Mouse (Mus musculus): Measurements from ENCODE around the gene Pax2. TPM values are rescaled to one million over a fixed set of nuclear protein-coding genes. Genes with fewer than 3 reads are reported as not detected.

Gene Pax2
- total RNA-seq (2022) = under 1 TPM in 2 of 4 experiments, not detected in 2; 0.30 to 0.36 TPM

DNA sequence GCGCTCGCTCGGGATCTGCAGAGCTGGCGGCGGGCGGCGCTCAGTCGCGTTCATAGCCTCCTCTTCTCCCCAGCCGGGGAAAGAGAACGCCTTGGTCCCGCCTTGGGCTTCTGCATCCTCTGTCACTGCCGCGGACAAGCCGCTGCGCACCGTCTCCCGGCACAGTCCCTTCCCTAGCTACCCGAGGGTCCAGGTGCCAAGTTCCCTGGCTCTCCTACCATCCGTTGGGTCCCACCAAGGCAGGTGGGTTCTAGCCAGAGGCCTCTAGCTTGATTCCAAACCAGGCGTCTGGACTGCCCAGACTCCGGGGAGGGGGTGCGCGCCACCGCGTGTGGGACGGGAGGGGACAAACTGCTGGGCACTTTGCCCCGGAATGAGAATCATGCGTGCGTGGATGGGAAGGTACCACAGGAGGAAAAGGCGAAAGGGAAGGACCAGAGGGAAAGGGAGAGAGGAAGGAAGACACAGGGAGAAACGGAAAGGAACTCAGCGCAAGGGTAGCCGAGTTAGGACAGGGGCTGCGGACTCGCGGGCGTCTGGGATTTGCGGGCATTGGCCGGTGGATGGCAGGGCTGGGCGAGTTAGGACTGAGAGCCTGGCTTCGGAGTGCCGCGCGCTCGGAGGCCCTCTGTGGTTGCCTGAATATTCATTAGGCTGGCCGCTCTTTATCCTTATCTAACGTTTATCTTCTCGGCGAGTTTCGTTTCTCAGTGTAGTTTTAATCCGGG lies at the start of gene Pax2:
Pax2 (plus strand) TSS at position 353 of the 728 bp plus-strand sequence.
- DNase-seq (ENCODE audit: low spot score in 2 of 2) = no peak

DNA sequence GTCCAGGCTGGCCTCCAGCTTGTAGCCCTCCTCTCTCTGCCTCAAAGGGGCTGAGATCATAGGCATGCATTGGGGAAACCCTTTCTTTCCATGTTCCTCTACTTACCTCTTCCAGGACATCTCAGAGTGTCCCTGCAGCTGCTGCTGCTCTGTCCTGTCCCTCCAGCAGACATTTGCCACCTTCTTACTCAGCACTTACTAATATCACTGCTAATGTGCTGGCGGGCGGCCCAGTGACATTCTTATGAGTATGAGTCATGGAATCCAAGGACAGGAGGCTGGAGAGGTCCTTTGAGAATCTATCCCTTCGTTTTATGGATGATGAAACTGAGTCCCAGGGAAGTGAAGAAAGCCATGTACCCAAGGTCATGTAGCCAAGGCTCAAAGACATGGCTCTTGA lies 47.0 kb upstream of the Pax2 start:
- DNase-seq (ENCODE audit: low spot score in 2 of 2) = no peak

DNA sequence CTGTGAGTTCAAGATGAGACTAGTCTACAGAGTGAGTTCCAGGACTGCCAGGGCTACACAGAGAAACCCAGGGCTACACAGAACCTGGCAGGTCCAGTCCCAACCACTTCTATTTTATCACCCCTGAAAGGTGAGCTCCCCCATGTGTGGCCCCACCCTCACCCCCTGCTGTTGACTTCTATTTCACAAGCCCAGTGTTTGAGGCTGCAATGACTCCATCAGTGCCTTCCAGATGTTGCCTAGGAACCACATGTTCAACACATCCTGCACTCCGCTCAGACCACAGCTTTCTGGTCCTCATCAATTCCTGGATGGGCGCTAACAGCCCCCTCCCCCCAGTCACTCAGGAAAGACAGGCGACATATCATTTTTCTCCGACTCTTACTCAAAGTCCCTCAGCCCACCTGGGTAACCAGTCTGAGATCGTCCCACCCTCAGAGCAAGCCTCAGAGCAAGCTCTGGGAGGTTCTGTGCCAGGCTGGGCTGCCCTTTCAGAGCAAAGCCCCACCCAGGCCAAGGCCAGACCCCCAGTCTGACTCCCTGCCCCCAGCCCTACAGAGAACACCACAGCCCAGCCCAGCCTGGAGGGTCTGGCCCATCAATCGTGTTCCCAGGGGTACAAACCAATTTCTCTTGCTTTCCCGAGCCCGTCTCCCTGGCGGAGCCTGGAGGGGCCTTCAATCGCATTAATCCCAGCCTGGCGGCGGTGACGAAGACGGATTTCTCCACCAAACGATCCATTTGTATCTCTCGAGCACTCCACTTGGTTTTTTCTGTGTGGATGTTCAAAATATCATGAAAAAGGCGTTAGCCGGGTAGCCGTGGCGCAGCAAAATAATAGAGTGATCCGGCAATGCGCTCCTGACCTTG lies 38.9 kb upstream of the Pax2 start:
- DNase-seq (ENCODE audit: low spot score in 2 of 2) = no peak

DNA sequence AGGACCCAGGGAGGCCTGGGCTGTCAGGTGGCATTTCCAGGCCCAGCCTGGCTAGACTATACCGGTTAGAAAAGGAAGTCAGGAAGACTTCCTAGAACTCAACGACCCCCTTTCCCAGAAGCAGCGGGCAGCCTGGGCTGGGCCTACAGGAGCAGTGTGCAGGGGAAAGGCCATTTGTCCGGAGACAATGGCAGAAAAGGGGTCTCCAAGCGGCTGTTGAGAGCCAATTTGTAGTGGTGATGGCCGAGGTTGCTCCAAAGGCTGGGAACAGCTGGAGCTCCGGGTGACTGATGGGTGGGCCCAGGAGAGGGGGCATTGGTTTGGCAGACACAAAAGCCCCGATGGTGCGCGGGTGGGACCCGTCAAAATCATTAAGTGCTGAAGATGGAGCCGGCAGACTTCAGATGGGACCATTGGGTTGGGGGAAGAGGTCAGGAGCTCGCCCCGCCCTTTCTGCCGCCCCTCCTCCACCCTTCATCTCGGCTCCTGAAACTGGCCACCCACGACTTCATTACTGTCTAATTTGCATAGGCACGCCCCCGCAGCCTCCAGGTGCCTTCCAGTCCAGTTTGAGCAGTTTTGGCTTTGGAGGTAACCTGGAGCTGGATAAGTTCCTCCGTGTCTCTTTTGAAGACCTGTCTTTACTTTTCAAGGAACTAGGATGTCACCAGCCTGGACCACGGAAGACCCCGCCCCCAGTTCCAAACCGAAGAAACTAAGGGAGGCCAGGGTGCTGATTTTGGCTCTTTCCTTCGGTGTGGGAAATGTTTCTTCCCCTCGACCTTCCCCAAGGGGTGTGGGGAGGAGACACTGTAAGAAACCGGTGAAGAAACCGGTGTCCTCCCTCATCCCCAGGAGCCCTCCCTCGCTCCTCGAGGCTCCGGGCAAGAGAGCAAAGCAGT lies 36.3 kb upstream of the Pax2 start:
- no peak for DNase-seq (ENCODE audit: low spot score in 2 of 2)

DNA sequence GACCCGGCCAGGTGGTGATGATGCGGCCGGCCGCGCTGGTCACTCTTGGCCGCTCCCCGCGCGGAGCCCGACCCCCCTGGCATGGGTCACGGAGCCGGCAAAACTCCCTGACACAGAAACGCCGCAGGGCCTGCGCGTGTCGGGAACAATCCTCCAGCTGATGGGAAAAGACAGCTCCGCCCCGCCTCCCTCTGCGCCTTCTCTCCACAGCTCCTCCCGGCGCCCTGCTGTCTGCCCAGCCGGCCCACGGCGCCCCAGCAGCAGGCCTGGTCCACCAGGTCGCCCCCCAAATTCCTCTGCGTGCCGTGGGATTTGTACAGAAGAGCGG lies 35.7 kb upstream of the Pax2 start:
- no peak for DNase-seq (ENCODE audit: low spot score in 2 of 2)

DNA sequence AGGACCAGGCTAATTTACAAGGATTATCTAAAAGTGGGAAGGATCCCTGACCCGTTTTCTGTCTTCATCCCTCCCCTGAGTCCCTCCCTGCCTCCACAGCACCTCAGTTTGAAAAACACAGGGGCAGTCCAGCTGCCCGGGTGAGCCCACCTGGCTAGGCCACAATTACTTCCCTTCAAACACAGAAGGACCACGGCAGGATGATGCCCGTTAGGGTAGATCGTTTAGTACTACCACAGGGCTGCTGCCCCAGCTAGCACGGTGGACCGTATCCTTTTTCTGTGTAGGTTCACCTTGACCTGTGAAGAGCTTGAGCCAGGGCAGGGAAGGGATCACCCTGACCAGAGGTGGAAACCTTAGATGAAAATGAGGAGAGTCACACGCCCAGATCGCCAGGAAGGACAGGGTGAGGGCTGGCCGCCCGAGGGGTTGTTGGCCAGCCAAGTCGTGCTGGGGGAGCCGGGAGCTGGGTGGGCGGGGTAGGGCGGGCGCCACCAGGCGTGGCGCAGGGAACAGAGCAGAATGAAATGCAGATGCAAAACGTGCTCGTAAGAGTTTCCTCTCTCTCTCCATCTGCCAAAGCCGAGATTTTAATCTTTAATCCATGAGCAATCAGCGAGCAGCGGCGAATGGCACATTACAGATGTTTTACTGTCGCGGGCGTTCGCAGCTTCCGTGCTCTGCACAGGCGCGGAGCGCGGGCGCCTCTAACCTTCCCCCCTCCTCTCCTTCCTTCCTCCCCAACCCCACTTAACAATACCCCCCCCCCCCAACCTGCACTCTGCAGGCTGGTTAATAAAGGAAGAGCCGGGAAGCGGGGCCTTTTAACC lies 32.0 kb upstream of the Pax2 start:
- no peak for DNase-seq (ENCODE audit: low spot score in 2 of 2)

DNA sequence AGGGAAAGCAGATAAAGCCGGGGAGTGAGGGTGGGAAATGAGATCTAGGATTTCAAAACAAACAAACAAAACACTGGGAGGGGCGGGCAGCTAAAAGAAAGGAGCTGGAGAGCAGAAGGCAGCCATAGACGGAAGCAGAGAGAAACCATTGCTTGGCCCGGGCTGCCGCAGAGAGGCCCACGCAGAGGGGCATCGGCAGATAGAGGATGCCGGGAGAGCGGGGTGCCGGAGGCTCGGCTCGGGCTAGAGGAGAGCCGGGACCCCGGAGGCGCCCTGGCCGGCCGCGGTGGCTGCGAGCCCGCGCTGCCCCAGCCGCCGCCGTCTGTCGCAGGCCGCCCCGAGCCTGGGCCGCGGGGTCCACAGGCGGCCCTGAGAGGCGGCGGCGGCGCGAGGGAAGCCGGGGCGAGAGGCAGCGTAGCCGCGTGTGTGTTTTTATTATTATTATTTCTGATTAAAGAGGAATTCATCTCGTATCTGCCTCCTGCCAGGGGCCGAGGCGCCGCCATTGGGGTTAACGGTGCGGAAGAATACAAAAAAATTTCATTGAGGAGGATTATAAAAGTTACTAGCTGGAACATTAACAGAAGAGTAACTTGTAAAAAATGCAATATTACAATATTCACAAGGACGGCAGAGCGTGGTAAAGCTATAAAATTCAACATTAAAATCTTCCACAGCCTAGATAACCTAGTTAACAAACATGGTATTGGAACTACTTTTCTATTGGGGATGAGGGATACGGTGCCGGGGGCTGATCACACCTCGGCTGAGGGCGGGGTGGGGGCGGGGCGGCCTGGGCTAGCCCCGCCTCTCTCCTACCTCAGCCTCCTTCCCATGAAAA lies 29.7 kb upstream of the Pax2 start:
- no peak for DNase-seq (ENCODE audit: low spot score in 2 of 2)

DNA sequence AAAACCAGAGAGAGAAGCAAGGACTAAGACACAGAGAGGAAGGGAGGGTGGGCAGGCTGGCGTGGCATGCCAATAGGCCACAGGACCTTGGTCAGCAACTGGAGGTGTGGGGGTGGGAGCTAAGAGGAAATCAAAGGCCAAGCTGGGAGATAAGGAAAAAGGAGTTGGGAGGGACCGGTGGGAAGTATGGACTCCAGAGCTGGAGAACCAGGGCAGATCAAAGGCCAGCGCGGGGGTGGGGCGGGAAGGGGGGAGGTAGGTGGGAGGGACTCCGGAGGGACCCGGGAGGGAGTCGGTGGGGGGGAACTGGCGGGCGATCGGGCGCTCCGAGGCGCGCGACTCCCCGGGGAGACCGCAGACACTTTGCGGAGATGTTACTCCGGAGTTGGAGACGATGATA lies 21.7 kb upstream of the Pax2 start:
- DNase-seq (ENCODE audit: low spot score in 2 of 2) = no peak

DNA sequence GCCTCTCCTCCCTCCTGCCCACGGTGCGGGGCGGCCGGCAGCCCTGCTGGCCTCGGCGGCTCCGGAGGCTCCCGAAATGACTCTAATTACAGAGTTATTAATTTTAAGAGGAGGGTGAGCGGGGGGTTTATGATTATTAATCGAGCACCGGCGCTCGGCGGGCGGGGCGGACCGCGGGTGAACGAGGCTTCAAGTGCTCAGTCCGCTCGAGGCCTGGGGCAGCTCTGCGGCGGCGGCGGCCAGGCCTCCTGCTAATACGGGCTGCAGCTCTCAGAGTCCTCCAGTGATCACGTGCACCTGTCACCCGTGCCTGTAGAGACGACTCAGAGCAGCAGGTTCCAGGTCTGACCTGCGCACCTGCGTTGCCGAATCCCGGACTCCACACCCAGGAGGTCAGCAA lies 21.2 kb upstream of the Pax2 start:
- DNase-seq (ENCODE audit: low spot score in 2 of 2) = no peak

DNA sequence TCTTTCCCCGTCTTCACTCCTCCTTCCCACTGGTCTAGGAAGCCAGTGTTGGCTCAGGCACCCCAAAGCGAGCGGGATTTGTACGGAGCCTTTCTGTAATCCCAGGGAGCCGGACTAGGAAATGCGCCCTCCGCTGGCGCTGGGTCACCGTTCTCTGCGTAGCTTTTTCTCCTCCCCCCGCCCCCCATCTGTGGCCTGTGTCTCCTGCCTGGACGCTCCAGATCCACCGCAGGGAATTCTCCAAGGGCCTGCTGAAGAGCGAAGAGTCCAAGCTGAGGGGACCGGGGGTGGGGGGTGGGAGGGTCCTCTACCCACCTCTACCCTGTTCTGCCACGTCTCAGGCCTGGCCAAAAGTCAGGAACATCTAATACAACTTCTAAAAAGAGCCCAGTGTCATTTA lies 15.5 kb upstream of the Pax2 start:
- DNase-seq (ENCODE audit: low spot score in 2 of 2) = no peak

DNA sequence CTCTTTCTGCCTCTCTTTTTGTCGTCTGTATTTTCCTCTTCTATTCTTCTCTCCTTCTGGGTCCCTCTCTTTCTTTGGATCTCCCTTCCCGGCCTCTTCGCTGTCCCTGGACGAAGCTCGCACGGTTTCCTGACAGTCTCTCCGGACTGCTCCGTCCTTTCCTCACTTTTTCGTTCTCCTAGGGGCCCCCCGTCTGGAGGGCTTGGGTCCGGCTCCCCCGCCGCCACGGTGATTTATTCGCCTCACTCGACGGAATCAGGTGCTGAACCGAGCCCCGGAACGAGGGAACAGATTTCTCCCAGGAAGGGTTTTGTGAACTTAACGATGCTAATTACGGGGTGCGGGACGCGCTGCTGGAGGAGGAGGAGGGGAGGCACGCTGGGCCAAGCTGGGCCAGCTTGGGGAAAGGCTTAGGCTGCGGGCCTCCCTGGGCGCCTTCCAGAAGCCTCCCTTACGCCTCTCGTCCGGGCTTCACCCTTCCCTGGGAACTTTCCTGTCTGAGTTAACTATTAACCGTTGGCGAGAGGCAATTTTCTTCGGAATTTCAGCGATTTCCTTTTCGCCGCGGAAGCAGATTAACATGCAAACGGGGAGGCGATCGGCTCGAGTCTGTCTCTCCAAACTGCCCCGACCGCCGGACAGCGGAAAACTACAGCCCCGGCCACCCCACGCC lies 14.6 kb upstream of the Pax2 start:
- no peak for DNase-seq (ENCODE audit: low spot score in 2 of 2)

DNA sequence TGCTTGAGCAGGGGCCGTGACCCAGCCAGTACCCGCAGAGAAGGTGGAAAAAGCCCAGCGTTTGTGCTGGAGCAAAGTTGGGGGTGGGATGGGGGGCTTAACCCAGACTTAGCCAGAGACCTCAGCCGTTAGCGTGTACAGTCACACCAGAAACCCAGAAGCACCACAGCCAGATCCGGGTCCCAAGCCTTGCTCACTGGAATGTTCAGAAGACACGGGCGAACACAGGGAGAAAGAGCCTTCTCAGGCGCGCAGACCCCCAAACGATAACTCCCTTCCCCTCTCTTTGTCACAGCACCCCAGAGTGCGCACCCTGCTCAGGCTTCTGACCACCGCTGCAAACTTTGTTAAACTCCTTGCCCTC lies 14.1 kb upstream of the Pax2 start:
- no peak for DNase-seq (ENCODE audit: low spot score in 2 of 2)

DNA sequence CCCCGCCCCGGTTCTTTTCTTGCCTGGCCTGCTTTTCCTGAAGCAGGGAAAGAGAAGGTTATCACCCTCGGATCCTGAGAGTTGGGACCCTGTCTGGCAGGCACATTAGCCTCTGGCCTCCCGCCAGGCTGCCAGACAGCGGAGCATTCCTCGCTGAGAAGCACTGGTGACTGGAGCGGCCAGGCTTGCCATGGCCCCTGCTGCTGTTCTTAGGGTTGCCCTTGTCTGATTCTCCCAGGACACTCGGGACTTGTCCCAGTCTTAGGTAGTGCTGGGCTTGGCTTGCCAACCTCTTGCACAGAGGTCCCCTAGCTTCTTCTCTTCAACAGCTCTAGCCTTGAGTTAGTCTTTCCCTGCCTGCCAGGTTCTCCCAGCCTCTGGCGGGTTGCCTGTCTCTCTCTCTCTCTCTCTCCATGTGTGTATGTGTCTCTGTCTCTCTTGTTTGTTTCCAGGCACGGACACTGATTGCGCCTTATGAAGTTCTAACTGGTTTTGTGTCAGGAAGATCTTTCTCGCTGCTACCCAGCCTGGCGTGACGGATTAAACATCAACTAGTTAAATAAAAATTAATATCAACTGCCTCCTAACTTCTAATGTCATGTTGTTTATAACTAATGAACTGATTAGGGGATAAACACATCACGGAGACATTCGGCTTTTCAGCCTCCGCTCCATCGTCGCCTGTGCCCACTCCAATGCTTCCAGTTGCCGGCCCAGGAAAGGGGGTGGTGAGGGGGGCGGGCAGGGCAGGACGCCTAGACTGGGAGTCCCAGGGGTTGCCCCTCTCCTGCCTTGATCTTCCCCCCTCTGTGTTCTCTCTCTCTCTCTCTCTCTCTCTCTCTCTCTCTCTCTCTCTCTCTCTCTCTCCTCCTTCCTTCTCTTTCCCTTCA lies 13.5 kb upstream of the Pax2 start:
- no peak for DNase-seq (ENCODE audit: low spot score in 2 of 2)

DNA sequence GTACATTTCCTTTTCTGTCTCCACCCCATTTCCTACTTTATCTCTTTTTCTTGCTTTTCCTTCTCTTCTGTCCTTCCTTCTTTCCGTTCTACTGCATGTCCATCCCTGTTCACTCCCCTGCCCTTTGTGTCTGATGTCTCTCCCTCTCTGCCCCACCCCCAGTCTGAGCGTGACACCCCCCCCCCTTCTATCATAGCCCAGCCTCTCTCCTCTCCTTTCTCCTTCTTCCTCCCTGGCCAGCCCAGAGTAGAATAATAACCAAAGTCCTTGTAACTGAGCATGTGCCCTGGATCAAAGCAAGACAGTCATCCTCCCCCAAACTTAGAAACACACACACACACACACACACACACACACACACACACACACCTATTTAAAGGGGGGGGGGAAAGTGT lies 12.8 kb upstream of the Pax2 start:
- DNase-seq (ENCODE audit: low spot score in 2 of 2) = no peak

DNA sequence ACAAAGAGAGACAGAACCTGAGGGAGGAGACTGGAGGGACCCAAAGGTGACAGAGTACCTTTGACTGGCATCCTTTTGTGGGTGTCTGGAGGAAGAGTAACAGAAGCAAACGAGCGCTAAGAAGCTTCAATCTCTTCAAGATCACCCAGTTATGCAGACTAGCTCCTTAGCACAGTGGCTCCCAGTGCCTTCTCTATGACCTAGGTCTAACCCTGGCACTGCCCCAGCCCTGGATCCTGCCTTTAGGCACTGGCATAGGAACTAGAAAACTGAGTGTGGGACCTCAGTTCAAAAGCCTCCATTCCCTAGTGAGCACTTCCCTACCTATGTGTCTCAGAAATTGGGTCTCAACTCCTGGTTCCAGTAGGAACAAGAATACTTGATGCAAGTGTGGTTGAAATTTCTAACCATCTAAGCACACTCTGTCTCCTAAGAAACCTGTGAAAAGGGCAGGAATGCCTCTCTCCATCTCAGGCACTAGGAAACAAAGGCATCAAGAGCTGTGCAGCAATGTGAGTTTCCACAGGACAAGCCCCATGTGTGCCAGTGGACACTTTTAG lies 11.8 kb upstream of the Pax2 start:
- no peak for DNase-seq (ENCODE audit: low spot score in 2 of 2)

DNA sequence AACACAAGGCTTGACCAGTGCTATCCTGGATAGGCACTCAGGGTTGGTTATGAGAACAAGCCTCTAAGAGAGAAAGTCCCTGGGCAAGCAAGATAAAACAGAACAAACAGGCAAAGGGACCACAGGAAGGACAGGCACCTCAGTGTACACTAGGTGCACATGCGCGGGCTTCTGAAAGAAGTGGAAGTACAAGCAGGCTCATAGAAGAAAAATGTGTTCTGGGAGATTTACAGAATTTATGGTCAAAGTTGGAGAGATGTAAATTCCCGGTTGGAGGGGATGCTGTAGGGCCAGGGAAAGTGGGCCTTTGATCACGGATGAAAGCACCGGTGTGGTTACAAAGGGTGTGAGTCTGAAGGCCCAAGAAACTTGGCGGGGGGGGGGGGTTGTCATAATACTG lies 10.1 kb upstream of the Pax2 start:
- no peak for DNase-seq (ENCODE audit: low spot score in 2 of 2)

DNA sequence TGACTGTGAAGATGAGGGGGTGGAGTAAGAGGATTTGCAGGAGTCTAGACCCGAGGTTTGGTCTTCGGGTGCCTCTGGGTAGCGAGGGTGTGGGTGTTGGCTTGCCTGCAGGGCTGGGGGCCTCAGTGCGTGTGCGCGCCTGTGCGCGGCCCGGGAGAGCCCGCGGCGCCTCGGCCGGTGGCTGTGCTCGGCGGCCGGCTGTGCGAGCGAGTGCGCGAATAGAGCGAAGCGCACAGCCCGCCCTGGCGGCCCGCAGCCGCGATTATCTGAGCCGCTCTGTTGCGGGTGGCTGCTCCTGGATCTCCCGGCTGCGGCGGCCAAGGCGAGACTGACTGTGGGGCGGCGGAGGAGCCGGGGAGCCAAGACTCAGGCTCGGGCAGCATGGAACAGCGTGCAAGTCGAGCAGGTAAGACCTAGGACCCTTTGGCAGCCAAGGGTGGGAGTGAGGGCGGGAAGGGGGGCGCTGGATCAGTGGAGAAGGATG lies 9.3 kb upstream of the Pax2 start:
- no peak for DNase-seq (ENCODE audit: low spot score in 2 of 2)

DNA sequence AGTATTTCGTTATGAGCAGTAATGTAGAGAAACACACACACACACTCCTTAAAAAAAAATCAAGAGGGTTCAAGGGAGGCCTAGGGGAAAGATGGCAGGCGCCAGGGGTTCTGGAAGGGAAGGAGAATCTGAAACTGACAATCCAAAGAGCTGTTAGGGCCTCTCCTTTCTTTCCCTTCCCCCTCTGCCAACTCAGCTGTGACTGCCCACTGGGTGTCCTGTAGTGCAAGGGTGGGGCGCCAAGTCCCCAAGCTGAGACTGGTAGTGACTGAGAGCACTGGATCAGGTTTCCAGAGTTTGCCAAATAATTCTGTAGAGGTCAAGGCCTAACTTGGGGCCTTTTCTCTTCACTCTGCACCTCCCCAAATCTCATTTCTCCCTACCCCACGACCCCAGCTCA lies 8.4 kb upstream of the Pax2 start:
- DNase-seq (ENCODE audit: low spot score in 2 of 2) = no peak

Measured in layer of hippocampus, adult 8-10 months (tissue).